Mouse (Mus musculus) liver, embryonic 15.5 days (tissue): ENCODE results near the gene Gabrb1. TPM values are rescaled to one million over a fixed set of nuclear protein-coding genes. Genes with fewer than 3 reads are reported as not detected.

Source experiments
- ATAC-seq: fragments of 200-750 bp; cut with Nextera tagmentation; 2 replicates; pipeline ENCODE4 v1.8.0; 2017; ENCODE audit warnings: moderate number of reproducible peaks, mild to moderate bottlenecking, moderate library complexity; ENCODE audit not compliant: insufficient read depth
- H3K27ac ChIP-seq: fragments of 300-500 bp; sonication (generic); replicated peaks from 2 replicates; pipeline ENCODE4 v1.5.1; 2015; ENCODE audit warnings: mild to moderate bottlenecking, inconsistent platforms
- H3K27me3 ChIP-seq: fragments of 300-500 bp; sonication (generic); 2 replicates; pipeline ENCODE4 v1.6.1; 2015; ENCODE audit warnings: mild to moderate bottlenecking, inconsistent platforms
- H3K36me3 ChIP-seq: fragments of 300-500 bp; sonication (generic); replicated peaks from 2 replicates; pipeline ENCODE4 v1.6.1; 2015; ENCODE audit warnings: moderate library complexity, mild to moderate bottlenecking, inconsistent platforms
- H3K4me1 ChIP-seq: fragments of 300-500 bp; sonication (generic); replicated peaks from 2 replicates; pipeline ENCODE4 v1.6.1; 2015; ENCODE audit warnings: inconsistent platforms
- H3K4me2 ChIP-seq: fragments of 300-500 bp; sonication (generic); 2 replicates; pipeline ENCODE4 v1.6.1; 2015; ENCODE audit warnings: moderate library complexity, mild to moderate bottlenecking, inconsistent platforms
- H3K4me3 ChIP-seq: fragments of 300-500 bp; sonication (generic); replicated peaks from 2 replicates; pipeline ENCODE4 v1.5.1; 2015; ENCODE audit warnings: mild to moderate bottlenecking, inconsistent platforms
- H3K9ac ChIP-seq: fragments of 300-500 bp; sonication (generic); 2 replicates; pipeline ENCODE4 v1.6.1; 2015; ENCODE audit warnings: moderate library complexity, mild to moderate bottlenecking, inconsistent platforms
- H3K9me3 ChIP-seq: fragments of 300-500 bp; sonication (generic); replicated peaks from 2 replicates; pipeline ENCODE4 v1.6.1; 2016; ENCODE audit warnings: inconsistent platforms
- WGBS: fragments of 180-500 bp; shearing (Covaris S2); methylation state at CpG from one replicate; pipeline ENCODE4 v1.1.7; 2015; ENCODE audit warnings: mixed read lengths; ENCODE audit not compliant: insufficient replicate concordance; 5-methylcytosine and 5-hydroxymethylcytosine counted together
- polyA plus RNA-seq: library from polyadenylated mRNA; unstranded; fragments of >200 nt; fragmentation: Nextera tagmentation; extraction: Ambion mirVana; gene quantifications from 2 replicates; pipeline ENCODE4 v1.2.1, GENCODE M21; 2015

Gene Gabrb1
- polyA plus RNA-seq, 1 experiment from 2014 or later = 0.03 TPM

DNA sequence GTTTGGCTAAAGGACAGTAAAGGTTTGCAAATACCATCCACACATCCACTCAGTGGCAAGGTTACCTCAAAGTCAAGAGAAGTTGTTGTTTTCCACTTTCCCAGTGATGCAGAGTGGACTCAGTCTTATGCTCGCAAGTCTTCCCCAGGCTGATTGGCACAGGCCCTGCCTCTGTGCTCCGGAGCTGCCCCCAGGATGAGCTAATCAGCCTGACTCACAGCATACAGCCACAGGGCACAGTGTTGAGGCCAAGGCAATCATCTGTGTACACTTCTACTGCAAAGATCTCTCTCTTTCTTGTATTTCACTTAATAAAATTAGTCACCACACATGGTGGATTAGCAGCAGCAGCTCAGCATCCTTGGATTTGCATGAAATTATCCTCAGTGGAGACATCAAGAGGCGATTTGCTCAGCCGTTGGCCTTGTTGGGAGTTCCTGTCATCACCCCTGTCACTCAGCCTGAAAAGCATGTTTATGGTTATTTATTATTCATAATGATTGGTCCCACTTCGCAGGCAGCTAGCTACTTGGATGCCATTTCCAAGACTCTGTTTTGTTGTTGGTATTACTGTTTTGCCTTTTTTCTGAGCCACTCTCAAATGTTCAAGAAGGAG lies 297.3 kb downstream of the Gabrb1 start:
- H3K36me3 ChIP-seq = no peaks in the 10 kb centered on the region
- no peak overlapping the region for H3K4me3 ChIP-seq
- H3K27ac ChIP-seq = no peak overlapping the region
- no peaks in the 10 kb centered on the region for H3K9me3 ChIP-seq
- 53% methylated on average over 5 of the region's 5 CpGs for WGBS
- ATAC-seq = no peak
- no peaks in the 10 kb centered on the region for H3K4me1 ChIP-seq
- H3K9ac ChIP-seq = no peak overlapping the region
- no peaks in the 10 kb centered on the region for H3K27me3 ChIP-seq
- no peak overlapping the region for H3K4me2 ChIP-seq

- Histone ChIP-seq H3K4me2 (no peak overlapping the region), H3K36me3 (no peaks in the 10 kb centered on the region), H3K27me3 (no peaks in the 10 kb centered on the region), H3K27ac (no peak overlapping the region), H3K9ac (no peak overlapping the region), H3K4me1 (no peaks in the 10 kb centered on the region), H3K9me3 (no peaks in the 10 kb centered on the region), H3K4me3 (no peak overlapping the region)
- 60% methylated on average over 4 of the region's 4 CpGs for WGBS
- ATAC-seq = no peak
Measured at GRCm38 (mm10) chr5:71964876-71965432, 307.0 kb downstream of the Gabrb1 start.

DNA sequence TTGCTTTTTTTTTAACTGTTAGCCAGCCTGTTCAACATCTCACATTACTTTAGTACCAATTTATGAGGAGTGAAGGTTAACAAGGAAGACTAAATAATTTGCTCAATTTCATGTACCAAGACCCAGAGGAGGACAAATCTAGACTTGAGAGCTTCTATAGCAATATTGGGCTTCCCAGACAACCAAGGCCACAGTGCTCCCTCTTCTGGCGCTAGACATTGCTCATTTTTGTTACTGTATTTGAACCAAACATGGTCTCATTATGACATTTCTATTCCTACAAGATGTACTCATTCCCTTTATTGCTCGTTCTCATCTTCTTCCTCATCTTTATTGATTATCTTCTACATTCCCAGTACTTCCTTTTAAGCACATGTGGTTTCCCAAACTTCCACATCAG lies 307.6 kb downstream of the Gabrb1 start:
- Histone ChIP-seq H3K27me3 (no peaks in the 10 kb centered on the region), H3K4me2 (no peak overlapping the region), H3K27ac (no peak overlapping the region), H3K4me1 (no peaks in the 10 kb centered on the region), H3K9ac (no peak overlapping the region), H3K4me3 (no peak overlapping the region), H3K9me3 (no peaks in the 10 kb centered on the region), H3K36me3 (no peaks in the 10 kb centered on the region)
- 34% methylated on average over 2 of the region's 2 CpGs for WGBS
- ATAC-seq = no peak

GRCm38 (mm10) chr5:71970140-71970800 lies 312.4 kb downstream of the Gabrb1 start:
- Histone ChIP-seq H3K4me1 (no peaks in the 10 kb centered on the region), H3K9me3 (no peaks in the 10 kb centered on the region), H3K36me3 (no peaks in the 10 kb centered on the region), H3K27me3 (no peaks in the 10 kb centered on the region), H3K4me2 (no peak overlapping the region), H3K9ac (no peak overlapping the region), H3K4me3 (no peak overlapping the region), H3K27ac (no peak overlapping the region)
- ATAC-seq = no peak
- 62% methylated on average over 8 of the region's 8 CpGs for WGBS

DNA sequence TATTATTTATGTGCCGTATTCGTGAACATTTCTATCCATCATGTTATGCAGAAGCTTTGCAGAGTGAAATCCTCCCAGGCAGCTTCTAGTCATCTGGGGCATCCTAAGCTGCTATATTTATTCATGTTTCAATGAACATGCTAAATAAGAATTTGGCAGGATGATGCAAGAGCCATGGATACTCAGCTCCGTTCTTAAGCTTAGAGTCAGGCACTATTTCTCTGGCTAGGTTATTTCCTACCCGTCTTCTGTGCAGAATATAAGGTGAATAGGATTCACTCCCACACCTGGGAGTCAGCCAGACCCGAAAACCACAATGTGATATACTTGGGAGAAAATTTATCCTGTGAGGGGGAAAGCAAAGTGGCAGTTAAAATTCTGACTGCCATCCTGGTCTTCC lies 314.9 kb downstream of the Gabrb1 start:
- Histone ChIP-seq H3K4me3 (no peak overlapping the region), H3K27me3 (no peaks in the 10 kb centered on the region), H3K27ac (no peak overlapping the region), H3K9me3 (no peaks in the 10 kb centered on the region), H3K4me1 (no peaks in the 10 kb centered on the region), H3K9ac (no peak overlapping the region), H3K4me2 (no peak overlapping the region), H3K36me3 (no peaks in the 10 kb centered on the region)
- WGBS = 49% methylated on average over 5 of the region's 5 CpGs
- no peak for ATAC-seq

DNA sequence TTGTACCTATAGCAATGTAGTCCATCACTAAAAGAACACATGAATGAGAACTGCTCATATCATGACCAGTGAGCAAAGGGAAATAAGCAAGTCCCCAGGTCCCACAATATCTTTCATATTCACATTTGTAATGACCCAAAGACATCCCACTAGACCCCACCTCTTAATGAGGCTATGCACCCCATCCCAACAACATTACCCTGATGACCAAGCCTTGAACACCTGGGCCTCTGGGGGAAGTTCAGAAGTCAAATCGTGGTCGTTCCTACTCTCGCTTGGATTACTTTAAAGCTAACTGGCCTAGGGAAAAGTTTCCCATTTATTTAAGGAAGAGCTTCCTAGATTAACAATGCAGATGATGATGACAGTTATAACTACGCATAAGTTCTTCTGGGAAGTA lies 318.2 kb downstream of the Gabrb1 start:
- Histone ChIP-seq H3K27me3 (no peaks in the 10 kb centered on the region), H3K4me3 (no peak overlapping the region), H3K27ac (no peak overlapping the region), H3K4me2 (no peak overlapping the region), H3K9ac (no peak overlapping the region), H3K4me1 (no peaks in the 10 kb centered on the region), H3K9me3 (no peaks in the 10 kb centered on the region), H3K36me3 (no peaks in the 10 kb centered on the region)
- no peak for ATAC-seq
- WGBS = 67% methylated on average over 4 of the region's 4 CpGs

GRCm38 (mm10) chr5:71976571-71977061 lies 318.7 kb downstream of the Gabrb1 start:
- no peaks in the 10 kb centered on the region for H3K36me3 ChIP-seq
- H3K4me2 ChIP-seq = no peak overlapping the region
- ATAC-seq = no peak
- no peak overlapping the region for H3K4me3 ChIP-seq
- H3K9me3 ChIP-seq = no peaks in the 10 kb centered on the region
- H3K4me1 ChIP-seq = no peaks in the 10 kb centered on the region
- no peaks in the 10 kb centered on the region for H3K27me3 ChIP-seq
- no peak overlapping the region for H3K9ac ChIP-seq
- no peak overlapping the region for H3K27ac ChIP-seq
- 51% methylated on average over 5 of the region's 5 CpGs for WGBS

GRCm38 (mm10) chr5:71986561-71986960 lies 328.6 kb downstream of the Gabrb1 start:
- no peak overlapping the region for H3K27ac ChIP-seq
- H3K4me1 ChIP-seq = no peaks in the 10 kb centered on the region
- H3K4me2 ChIP-seq = no peak overlapping the region
- H3K9ac ChIP-seq = no peak overlapping the region
- H3K27me3 ChIP-seq = no peaks in the 10 kb centered on the region
- no peak for ATAC-seq
- 42% methylated on average over 1 of the region's 1 CpGs for WGBS
- no peak overlapping the region for H3K4me3 ChIP-seq
- H3K36me3 ChIP-seq = no peaks in the 10 kb centered on the region
- H3K9me3 ChIP-seq = no peaks in the 10 kb centered on the region

GRCm38 (mm10) chr5:71986983-71987398 lies 329.1 kb downstream of the Gabrb1 start:
- no peak overlapping the region for H3K27ac ChIP-seq
- WGBS = 48% methylated on average over 5 of the region's 5 CpGs
- H3K9ac ChIP-seq = no peak overlapping the region
- H3K9me3 ChIP-seq = no peaks in the 10 kb centered on the region
- H3K4me1 ChIP-seq = no peaks in the 10 kb centered on the region
- no peaks in the 10 kb centered on the region for H3K27me3 ChIP-seq
- ATAC-seq = no peak
- no peak overlapping the region for H3K4me2 ChIP-seq
- H3K36me3 ChIP-seq = no peaks in the 10 kb centered on the region
- no peak overlapping the region for H3K4me3 ChIP-seq

- no peak overlapping the region for H3K27ac ChIP-seq
- no peak overlapping the region for H3K9ac ChIP-seq
- ATAC-seq = no peak
- H3K4me1 ChIP-seq = no peaks in the 10 kb centered on the region
- no peaks in the 10 kb centered on the region for H3K27me3 ChIP-seq
- H3K4me2 ChIP-seq = no peak overlapping the region
- no peaks in the 10 kb centered on the region for H3K9me3 ChIP-seq
- H3K4me3 ChIP-seq = no peak overlapping the region
- H3K36me3 ChIP-seq = no peaks in the 10 kb centered on the region
- 56% methylated on average over 4 of the region's 4 CpGs for WGBS
Measured at GRCm38 (mm10) chr5:71999466-71999865, 341.6 kb downstream of the Gabrb1 start.

DNA sequence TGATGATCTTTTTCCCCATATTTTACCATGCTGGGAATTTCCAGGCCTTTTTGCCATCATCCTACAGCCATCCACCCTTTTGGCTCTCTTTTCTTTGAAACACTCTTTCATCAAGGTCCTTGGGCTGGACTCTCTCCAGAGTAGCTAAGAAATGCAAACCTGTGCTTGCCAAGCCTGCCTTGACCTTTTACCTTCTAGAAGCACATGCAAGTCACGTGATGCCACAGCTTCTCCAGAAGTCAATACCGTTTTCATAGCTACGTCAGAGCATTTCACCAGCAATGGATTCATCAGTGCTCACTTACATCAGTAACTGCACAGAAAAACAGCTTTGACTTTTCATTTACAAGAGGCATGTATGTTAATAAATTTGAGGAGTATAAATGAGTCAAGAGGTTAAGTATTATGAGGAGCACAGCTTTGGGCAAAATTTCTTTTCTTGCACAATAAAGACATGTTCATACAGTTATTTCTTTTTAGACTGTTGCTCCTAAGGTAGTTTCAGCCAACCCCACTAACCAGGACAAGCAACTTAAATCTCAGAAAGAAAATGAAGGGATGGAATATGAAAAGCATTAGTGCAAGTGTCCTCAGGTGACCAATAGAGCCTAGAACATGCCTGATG lies 346.0 kb downstream of the Gabrb1 start:
- 64% methylated on average over 3 of the region's 3 CpGs for WGBS
- H3K9ac ChIP-seq = no peak overlapping the region
- no peaks in the 10 kb centered on the region for H3K9me3 ChIP-seq
- ATAC-seq = no peak
- no peaks in the 10 kb centered on the region for H3K27me3 ChIP-seq
- H3K36me3 ChIP-seq = no peaks in the 10 kb centered on the region
- H3K4me1 ChIP-seq = no peaks in the 10 kb centered on the region
- no peak overlapping the region for H3K27ac ChIP-seq
- no peak overlapping the region for H3K4me2 ChIP-seq
- no peak overlapping the region for H3K4me3 ChIP-seq
